ENCODE assay signal across 12 mouse cellular contexts in the genomic region with DNA sequence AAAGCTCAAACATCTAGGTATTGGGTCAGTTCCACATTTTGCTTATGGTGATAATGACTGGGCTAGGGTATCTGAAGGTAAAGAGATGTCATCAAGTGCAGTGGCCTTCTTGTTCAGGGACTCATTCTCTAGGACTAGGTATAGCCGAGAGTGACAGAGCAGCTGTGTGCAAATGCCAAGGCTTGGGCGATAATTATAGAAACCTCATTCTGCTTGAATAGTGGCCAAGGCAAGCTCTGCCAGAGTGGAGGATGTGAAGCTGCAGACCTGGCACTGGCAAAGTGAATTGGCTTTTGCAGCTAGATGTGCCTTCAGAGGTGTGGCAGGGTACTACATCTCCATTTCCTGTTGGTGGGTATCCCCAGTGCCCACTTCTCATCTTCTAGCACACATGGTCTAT.
DNase-seq lines count a peak whose midpoint lies in the region; ATAC-seq lines count a peak whose summit lies in the region.
"Had no signal": no experiment of that assay in that cellular context is flagged by ENCODE, and none has a peak within 500 bp of the region (broad histone marks: within the 10 kb centered on the region; RNA-seq: fewer than 3 reads in every experiment).

No protein-coding gene starts in this region.

- ATAC-seq in heart, embryonic 11.5 days (replicated peaks; ENCODE audit: insufficient number of reproducible peaks, low FRiP score, low TSS enrichment), result no peak
- ATAC-seq in kidney, embryonic 15.5 days (replicated peaks; ENCODE audit: low FRiP score), result no peak

- no peaks in the 10 kb centered on the region for H3K36me3 ChIP-seq in heart, embryonic 11.5 days (ENCODE audit: control insufficient read depth, insufficient read depth, low read length)
- H3K36me3 ChIP-seq in kidney, embryonic 15.5 days, result no peaks in the 10 kb centered on the region
- H3K36me3 ChIP-seq: limb, embryonic 15.5 days; neural tube, embryonic 13.5 days had no signal

- intact Hi-C loops in gastrocnemius, postnatal 14 days (cut with DNase I; ENCODE audit: low total_unique reads), result loop anchor here (5.0 kb wide), 1 partner anchor 40 kb away; no protein-coding TSS in a partner anchor
- intact Hi-C loops in left cerebral cortex, postnatal 25 days (cut with DNase I), result no loop called here

- H3K4me3 ChIP-seq in heart, embryonic 11.5 days (ENCODE audit: low read depth, low read length), result no peak overlapping the region
- no peak overlapping the region for H3K4me3 ChIP-seq in kidney, embryonic 15.5 days (replicated peaks)
- H3K4me3 ChIP-seq: limb, embryonic 15.5 days; megakaryocyte, embryonic 14.5 days; neural tube, embryonic 13.5 days had no signal

- no peaks in the 10 kb centered on the region for H3K27me3 ChIP-seq in heart, embryonic 11.5 days (ENCODE audit: control insufficient read depth, insufficient read depth, low read length)
- H3K27me3 ChIP-seq in kidney, embryonic 15.5 days, result no peaks in the 10 kb centered on the region
- H3K27me3 ChIP-seq: limb, embryonic 15.5 days; megakaryocyte, embryonic 14.5 days; neural tube, embryonic 13.5 days had no signal

- H3K4me2 ChIP-seq in heart, embryonic 11.5 days, result no peak overlapping the region
- no peak overlapping the region for H3K4me2 ChIP-seq in kidney, embryonic 15.5 days
- H3K4me2 ChIP-seq: limb, embryonic 15.5 days; neural tube, embryonic 13.5 days had no signal

- H3K4me1 ChIP-seq in heart, embryonic 11.5 days (ENCODE audit: control insufficient read depth, insufficient read depth, low read length), result no peaks in the 10 kb centered on the region; the same call in 1 of the 2 replicates
- H3K4me1 ChIP-seq in kidney, embryonic 15.5 days, result no peaks in the 10 kb centered on the region
- H3K4me1 ChIP-seq: limb, embryonic 15.5 days; megakaryocyte, embryonic 14.5 days; neural tube, embryonic 13.5 days had no signal

- no peak overlapping the region for H3K9ac ChIP-seq in heart, embryonic 11.5 days (ENCODE audit: low read depth, low read length)
- H3K9ac ChIP-seq in kidney, embryonic 15.5 days, result no peak overlapping the region
- H3K9ac ChIP-seq: limb, embryonic 15.5 days; neural tube, embryonic 13.5 days had no signal

- no peaks in the 10 kb centered on the region for H3K9me3 ChIP-seq in heart, embryonic 11.5 days (replicated peaks; ENCODE audit: control insufficient read depth, low read length)
- H3K9me3 ChIP-seq in kidney, embryonic 15.5 days (replicated peaks), result no peaks in the 10 kb centered on the region
- H3K9me3 ChIP-seq: limb, embryonic 15.5 days; megakaryocyte, embryonic 14.5 days; neural tube, embryonic 13.5 days had no signal

- DNase-seq in heart, adult 11 months, result peak; percentile 90
- DNase-seq in cerebellum, adult 11-12 months, result peak; percentile 50
- DNase-seq in gastrocnemius, postnatal 14 days, result peak; percentile 33
- DNase-seq in left cerebral cortex, postnatal 25 days (ENCODE audit: low spot score in 2 of 2), result peak; percentile 16 to 67
- DNase-seq in lung, postnatal 36 days, result no peak
- DNase-seq in spleen, postnatal 10 days (ENCODE audit: low spot score in 2 of 2), result no peak
- DNase-seq: kidney, adult 8-10 months had no signal

- 71% methylated on average over 2 of the region's 2 CpGs for WGBS in heart, embryonic 11.5 days (ENCODE audit: insufficient replicate concordance)
- WGBS in kidney, embryonic 15.5 days, result 77% methylated on average over 2 of the region's 2 CpGs

- no peak overlapping the region for H3K27ac ChIP-seq in heart, embryonic 11.5 days (ENCODE audit: low read depth, low read length)
- no peak overlapping the region for H3K27ac ChIP-seq in kidney, embryonic 15.5 days
- H3K27ac ChIP-seq: limb, embryonic 15.5 days; neural tube, embryonic 13.5 days had no signal

Comparison
In these comparisons a context has a peak if more than half of its experiments do, and no peak if none do; other contexts are left out.
1. DNase-seq: peak in heart, adult 11 months (single experiment), cerebellum, adult 11-12 months (single experiment), gastrocnemius, postnatal 14 days (single experiment) and left cerebral cortex, postnatal 25 days (2 of 2); none in lung, postnatal 36 days (single experiment) and spleen, postnatal 10 days (0 of 2).